Mouse (Mus musculus) liver, postnatal 0 days (tissue): ENCODE results near the gene Dnaja2.

Experiments
- CTCF ChIP-seq: sonication (generic); IDR thresholded peaks from 2 replicates; pipeline ENCODE4 v1.5.1; 2016; ENCODE audit warnings: antibody characterized with exemption, low read depth
- EP300 ChIP-seq: IDR thresholded peaks from 2 replicates; pipeline ENCODE4 v1.6.1; 2016; ENCODE audit warnings: antibody characterized with exemption, low read depth, mild to moderate bottlenecking

- TF ChIP-seq CTCF (peak; percentile 26; the same call in 1 of the 2 replicates), EP300 (no peak)
Measured at GRCm38 (mm10) chr8:85508661-85509060, 46.5 kb downstream of the Dnaja2 start.
